Mouse (Mus musculus): ENCODE results near the gene Sag.
"Not testable (repeated sequence)": the region's sequence is repeated elsewhere in the genome, so short reads cannot be mapped to it uniquely, and the experiment has no call there.

GRCm38 (mm10) chr1:87827476-87827875, 24.0 kb downstream of the Sag start:
- TF ChIP-seq CTCF (conservative IDR thresholded peaks at IDR 0.05; ENCODE audit: low read length); NANOG (IDR thresholded peaks at IDR 0.05; ENCODE audit: borderline replicate concordance, low read length): not testable (repeated sequence)

Data from E14TG2a.4 (cell line).